Mouse (Mus musculus) liver, embryonic 15.5 days (tissue): ENCODE data around the gene Bmp8b. TPM values are rescaled to one million over a fixed set of nuclear protein-coding genes. Genes with fewer than 3 reads are reported as not detected.
"Not testable (repeated sequence)": the region's sequence is repeated elsewhere in the genome, so short reads cannot be mapped to it uniquely, and the experiment has no call there.

ENCODE experiments used
- ATAC-seq: fragments of 200-750 bp; cut with Nextera tagmentation; 2 replicates; pipeline ENCODE4 v1.8.0; 2017; ENCODE audit warnings: moderate number of reproducible peaks, mild to moderate bottlenecking, moderate library complexity; ENCODE audit not compliant: insufficient read depth
- H3K27ac ChIP-seq: fragments of 300-500 bp; sonication (generic); replicated peaks from 2 replicates; pipeline ENCODE4 v1.5.1; 2015; ENCODE audit warnings: mild to moderate bottlenecking, inconsistent platforms
- H3K27me3 ChIP-seq: fragments of 300-500 bp; sonication (generic); 2 replicates; pipeline ENCODE4 v1.6.1; 2015; ENCODE audit warnings: mild to moderate bottlenecking, inconsistent platforms
- H3K36me3 ChIP-seq: fragments of 300-500 bp; sonication (generic); replicated peaks from 2 replicates; pipeline ENCODE4 v1.6.1; 2015; ENCODE audit warnings: moderate library complexity, mild to moderate bottlenecking, inconsistent platforms
- H3K4me1 ChIP-seq: fragments of 300-500 bp; sonication (generic); replicated peaks from 2 replicates; pipeline ENCODE4 v1.6.1; 2015; ENCODE audit warnings: inconsistent platforms
- H3K4me2 ChIP-seq: fragments of 300-500 bp; sonication (generic); 2 replicates; pipeline ENCODE4 v1.6.1; 2015; ENCODE audit warnings: moderate library complexity, mild to moderate bottlenecking, inconsistent platforms
- H3K4me3 ChIP-seq: fragments of 300-500 bp; sonication (generic); replicated peaks from 2 replicates; pipeline ENCODE4 v1.5.1; 2015; ENCODE audit warnings: mild to moderate bottlenecking, inconsistent platforms
- H3K9ac ChIP-seq: fragments of 300-500 bp; sonication (generic); 2 replicates; pipeline ENCODE4 v1.6.1; 2015; ENCODE audit warnings: moderate library complexity, mild to moderate bottlenecking, inconsistent platforms
- H3K9me3 ChIP-seq: fragments of 300-500 bp; sonication (generic); replicated peaks from 2 replicates; pipeline ENCODE4 v1.6.1; 2016; ENCODE audit warnings: inconsistent platforms
- WGBS: fragments of 180-500 bp; shearing (Covaris S2); methylation state at CpG from one replicate; pipeline ENCODE4 v1.1.7; 2015; ENCODE audit warnings: mixed read lengths; ENCODE audit not compliant: insufficient replicate concordance; 5-methylcytosine and 5-hydroxymethylcytosine counted together
- polyA plus RNA-seq: library from polyadenylated mRNA; unstranded; fragments of >200 nt; fragmentation: Nextera tagmentation; extraction: Ambion mirVana; gene quantifications from 2 replicates; pipeline ENCODE4 v1.2.1, GENCODE M21; 2015

The Bmp8b gene
- polyA plus RNA-seq, 1 experiment from 2014 or later: 0.25 TPM

DNA sequence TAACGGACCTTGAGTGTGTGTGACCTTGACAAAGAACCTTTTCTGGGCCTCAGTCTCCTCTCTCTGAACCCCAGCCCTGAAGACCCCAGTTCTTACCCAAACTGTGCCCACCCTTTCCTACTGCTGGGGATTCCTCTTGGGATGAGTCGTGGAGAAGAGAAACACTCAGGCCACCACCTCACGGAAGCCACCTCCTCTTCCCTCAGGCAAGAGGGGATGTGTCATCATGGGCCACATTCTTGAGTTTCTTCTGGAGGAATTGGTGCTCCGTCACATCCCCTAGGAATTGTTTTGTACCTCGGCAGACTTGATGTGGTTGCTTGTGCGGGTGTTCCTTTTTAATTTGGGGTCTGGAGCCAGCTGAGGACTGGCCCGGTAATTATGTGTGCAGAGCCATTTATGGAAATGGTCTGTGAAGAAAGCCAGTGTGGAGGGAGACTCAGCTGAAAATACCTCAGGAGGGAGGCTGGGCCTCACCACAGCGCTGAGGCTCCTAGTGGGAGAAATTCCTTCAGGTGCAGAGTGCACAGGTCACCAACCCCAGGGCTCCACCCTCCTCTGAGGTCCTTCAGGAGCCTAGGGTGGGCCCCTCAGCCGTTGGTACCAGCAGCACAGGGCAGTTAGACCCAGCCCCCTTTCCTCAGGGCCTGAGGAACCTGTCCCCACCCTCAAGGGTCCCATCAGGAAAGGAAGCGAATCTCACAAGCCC is 6.5 kb downstream of the Bmp8b start:
- H3K27ac ChIP-seq, H3K4me2 ChIP-seq, ATAC-seq, H3K9ac ChIP-seq, H3K4me1 ChIP-seq, H3K36me3 ChIP-seq, H3K9me3 ChIP-seq, H3K4me3 ChIP-seq: not testable (repeated sequence)
- H3K27me3 ChIP-seq: peaks cover 23% of the 10 kb centered on the region
- WGBS: 57% methylated on average over 10 of the region's 10 CpGs

DNA sequence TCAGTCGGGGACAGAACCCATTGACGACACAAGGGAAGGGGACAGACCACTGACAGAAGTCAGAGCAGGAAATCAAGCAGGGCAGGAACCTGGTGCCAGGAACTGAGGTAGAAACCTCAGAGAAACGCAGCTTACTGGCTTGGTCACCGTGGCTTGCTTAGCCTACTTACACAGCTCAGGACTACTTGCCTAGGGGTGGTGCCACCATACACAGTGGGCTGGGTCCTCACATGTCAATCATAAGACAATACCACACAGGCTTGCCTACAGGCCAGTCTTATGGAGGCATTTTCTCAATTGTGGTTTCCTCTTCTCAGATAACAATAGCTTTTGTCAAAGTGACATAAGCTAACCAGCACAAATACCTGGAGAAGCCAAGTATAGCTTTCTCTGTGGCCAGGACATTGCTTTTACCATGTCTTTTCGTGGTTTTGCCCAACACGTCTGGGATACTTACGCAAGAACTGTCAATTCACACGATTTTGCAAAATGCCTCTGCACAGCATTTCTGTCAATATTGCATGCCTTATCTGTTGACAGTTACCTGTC is 7.3 kb downstream of the Bmp8b start:
- WGBS: 15% methylated on average over 8 of the region's 8 CpGs
- Histone ChIP-seq H3K9ac (no peak overlapping the region), H3K4me1 (no peaks in the 10 kb centered on the region; the same call in 1 of the 2 replicates), H3K27me3 (peaks cover 18% of the 10 kb centered on the region), H3K27ac (no peak overlapping the region), H3K4me2 (no peak overlapping the region), H3K4me3 (no peak overlapping the region), H3K36me3 (no peaks in the 10 kb centered on the region), H3K9me3 (no peaks in the 10 kb centered on the region)
- no peak for ATAC-seq

DNA sequence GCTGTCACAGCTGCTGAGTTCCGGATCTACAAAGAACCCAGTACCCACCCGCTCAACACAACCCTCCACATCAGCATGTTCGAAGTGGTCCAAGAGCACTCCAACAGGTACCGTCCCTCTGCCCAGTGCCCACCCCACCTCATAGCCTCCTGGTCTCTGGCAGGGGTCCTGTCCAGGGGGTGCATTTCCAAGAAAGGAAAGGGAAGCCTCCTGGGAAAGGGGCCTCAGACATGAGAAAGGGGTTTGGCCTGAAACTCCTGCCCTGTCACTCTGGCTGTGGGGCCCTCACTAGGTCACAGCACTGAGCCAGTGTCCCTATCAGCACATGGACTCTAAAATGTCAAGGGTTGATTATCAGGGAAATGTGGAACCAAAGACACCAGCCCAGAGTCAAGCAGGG is 9.7 kb downstream of the Bmp8b start:
- ATAC-seq, H3K4me2 ChIP-seq, H3K9ac ChIP-seq, H3K9me3 ChIP-seq, H3K27ac ChIP-seq, H3K36me3 ChIP-seq, H3K4me1 ChIP-seq, H3K4me3 ChIP-seq: not testable (repeated sequence)
- H3K27me3 ChIP-seq: peaks cover 21% of the 10 kb centered on the region
- 66% methylated on average over 4 of the region's 4 CpGs for WGBS

DNA sequence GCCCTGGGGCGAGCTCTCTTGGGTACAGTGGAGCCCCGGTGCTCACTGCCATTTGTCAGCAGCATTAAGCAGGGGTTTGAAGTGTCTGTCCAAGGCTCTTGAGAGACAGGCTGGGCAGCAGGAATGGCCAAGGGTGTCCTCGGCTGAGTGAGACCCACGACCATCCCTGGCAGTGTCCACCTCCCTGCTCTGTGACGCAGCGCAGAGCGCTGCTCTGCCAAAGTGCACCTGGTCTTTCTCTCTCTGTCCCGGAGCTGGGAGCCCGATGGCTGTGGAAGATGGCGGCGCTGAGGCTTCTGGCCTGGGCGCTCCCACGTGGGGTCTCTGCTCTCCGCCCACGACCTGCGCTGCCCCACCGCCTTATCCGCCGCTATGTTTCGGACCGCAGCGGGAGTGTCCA is 11.0 kb downstream of the Bmp8b start, which contains the start of gene Oxct2b:
TSS of gene Oxct2b (plus strand) at position 256 of the 400 bp plus-strand sequence.
- Histone ChIP-seq H3K4me3 (no peak within 1 kb of the TSS), H3K4me2 (peak within 1 kb of the TSS; percentile 15; the same call in 1 of the 2 replicates), H3K36me3 (no peaks in the 10 kb centered on the region), H3K4me1 (no peaks in the 10 kb centered on the region; the same call in 1 of the 2 replicates), H3K9ac (no peak within 1 kb of the TSS), H3K27ac (no peak within 1 kb of the TSS), H3K9me3 (no peaks in the 10 kb centered on the region), H3K27me3 (peaks cover 21% of the 10 kb centered on the region)
- no peak for ATAC-seq
- WGBS: 11% methylated on average over 19 of the region's 22 CpGs

DNA sequence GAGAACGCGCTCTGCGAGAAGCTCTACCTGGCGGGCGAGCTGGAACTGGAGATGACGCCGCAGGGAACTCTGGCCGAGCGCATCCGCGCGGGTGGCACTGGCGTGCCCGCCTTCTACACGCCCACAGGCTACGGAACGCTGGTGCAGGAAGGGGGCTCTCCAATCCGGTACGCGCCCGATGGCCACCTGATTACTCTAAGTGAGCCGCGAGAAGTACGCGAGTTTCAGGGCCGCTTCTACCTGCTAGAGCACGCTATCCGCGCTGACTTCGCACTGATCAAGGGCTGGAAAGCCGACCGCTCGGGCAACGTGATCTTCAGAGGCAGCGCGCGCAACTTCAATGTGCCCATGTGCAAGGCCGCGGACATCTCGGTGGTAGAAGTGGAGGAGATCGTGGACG is 11.7 kb downstream of the Bmp8b start:
- H3K4me1 ChIP-seq, H3K27ac ChIP-seq, H3K4me3 ChIP-seq, H3K9ac ChIP-seq, H3K36me3 ChIP-seq, ATAC-seq, H3K9me3 ChIP-seq: not testable (repeated sequence)
- peaks cover 21% of the 10 kb centered on the region for H3K27me3 ChIP-seq
- 23% methylated on average over 26 of the region's 42 CpGs for WGBS
- 0 out of 2 replicates have a peak overlapping the region, but pooled peaks have one; percentile 15 for H3K4me2 ChIP-seq

DNA sequence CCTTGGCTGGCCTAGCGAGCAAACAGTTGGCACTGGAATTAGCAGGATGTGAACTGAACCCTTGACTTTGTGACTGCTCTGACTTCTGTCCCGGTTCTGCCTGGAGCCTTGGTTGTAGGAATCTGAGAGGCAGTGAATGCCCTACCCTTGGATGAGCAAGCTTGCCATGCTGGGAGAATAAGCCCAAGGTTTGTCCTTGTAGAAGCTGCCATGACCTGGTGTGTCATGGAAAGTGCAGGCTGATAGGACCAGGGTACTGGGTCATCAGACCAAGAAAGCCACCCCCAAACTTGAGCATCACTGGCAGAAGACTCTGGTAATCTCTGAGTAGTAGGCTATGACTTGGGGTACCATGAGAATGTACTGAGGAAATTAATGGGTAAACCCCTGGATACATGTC is 16.3 kb downstream of the Bmp8b start:
- ATAC-seq: no peak
- Histone ChIP-seq H3K27ac (no peak overlapping the region), H3K36me3 (peaks cover 12% of the 10 kb centered on the region), H3K4me1 (no peaks in the 10 kb centered on the region), H3K9ac (no peak overlapping the region), H3K4me3 (no peak overlapping the region), H3K4me2 (no peak overlapping the region), H3K9me3 (no peaks in the 10 kb centered on the region), H3K27me3 (peaks cover 11% of the 10 kb centered on the region)
- 69% methylated on average over 2 of the region's 2 CpGs for WGBS

DNA sequence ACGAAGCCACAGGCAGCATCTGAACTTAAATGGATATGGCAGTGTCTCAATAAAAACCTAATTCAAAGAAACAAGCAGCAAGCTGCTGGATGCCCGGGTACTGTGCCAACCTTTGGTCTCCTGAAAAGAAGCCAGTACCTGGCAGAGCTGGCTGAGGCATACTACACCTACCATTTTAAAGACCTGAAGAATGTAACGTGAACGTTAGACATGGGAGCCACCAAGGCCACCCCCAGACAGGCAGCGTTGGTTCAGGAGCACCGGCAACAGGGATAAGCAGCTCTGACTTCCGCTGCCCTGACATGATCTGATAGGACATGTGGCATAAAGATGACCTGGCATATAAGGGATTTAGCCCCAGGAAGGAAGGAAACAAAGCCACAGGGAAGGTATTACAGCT is 21.7 kb downstream of the Bmp8b start:
- ATAC-seq: no peak
- Histone ChIP-seq H3K36me3 (peaks cover 60% of the 10 kb centered on the region), H3K9me3 (no peaks in the 10 kb centered on the region), H3K27ac (no peak overlapping the region), H3K4me3 (no peak overlapping the region), H3K4me1 (no peaks in the 10 kb centered on the region), H3K4me2 (no peak overlapping the region), H3K27me3 (no peaks in the 10 kb centered on the region), H3K9ac (no peak overlapping the region)
- 80% methylated on average over 7 of the region's 7 CpGs for WGBS

DNA sequence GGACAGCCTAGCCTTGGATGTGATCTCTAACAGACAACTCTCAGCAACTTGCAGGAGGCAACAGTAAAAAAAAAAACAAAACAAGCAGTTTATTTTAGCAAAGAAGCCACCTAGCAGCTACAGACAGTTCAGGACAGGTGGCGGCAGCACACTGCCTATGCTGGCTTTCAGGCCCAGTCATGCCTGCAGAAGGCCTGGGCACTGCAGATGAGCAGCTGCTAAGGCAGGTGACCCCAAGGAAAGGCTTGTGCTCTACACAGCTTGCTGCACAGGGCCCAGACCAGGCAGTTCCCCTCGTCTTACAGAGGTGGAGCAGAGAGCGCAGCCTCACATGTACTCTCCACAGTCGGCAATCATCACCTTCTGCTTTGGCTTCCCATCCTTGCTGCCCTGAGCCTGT is 22.1 kb downstream of the Bmp8b start:
- no peak overlapping the region for H3K27ac ChIP-seq
- no peak overlapping the region for H3K4me3 ChIP-seq
- H3K4me1 ChIP-seq: no peaks in the 10 kb centered on the region
- H3K27me3 ChIP-seq: no peaks in the 10 kb centered on the region
- H3K9me3 ChIP-seq: no peaks in the 10 kb centered on the region
- H3K4me2 ChIP-seq: no peak overlapping the region
- 77% methylated on average over 4 of the region's 4 CpGs for WGBS
- ATAC-seq: no peak
- peaks cover 65% of the 10 kb centered on the region for H3K36me3 ChIP-seq
- no peak overlapping the region for H3K9ac ChIP-seq

DNA sequence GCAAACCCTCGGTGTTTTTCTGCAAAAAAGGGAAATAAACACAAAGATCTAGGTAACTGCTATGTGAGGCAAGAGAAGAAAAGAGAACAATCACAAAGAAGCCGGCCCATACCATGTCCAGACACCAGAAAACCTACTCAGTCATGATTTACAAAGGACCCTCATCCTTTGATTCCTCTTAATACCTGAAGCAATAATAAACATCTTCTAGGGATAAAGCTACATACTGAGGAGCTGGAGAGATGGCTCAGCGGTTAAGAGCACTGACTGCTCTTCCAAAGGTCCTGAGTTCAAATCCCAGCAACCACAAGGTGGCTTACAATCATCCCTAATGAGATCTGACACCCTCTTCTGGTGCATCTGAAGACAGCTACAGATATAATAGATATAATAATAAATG is 32.6 kb downstream of the Bmp8b start:
- Histone ChIP-seq H3K27ac (no peak overlapping the region), H3K4me2 (no peak overlapping the region), H3K9ac (no peak overlapping the region), H3K4me3 (no peak overlapping the region), H3K4me1 (peaks cover 24% of the 10 kb centered on the region), H3K36me3 (peaks cover 41% of the 10 kb centered on the region), H3K9me3 (no peaks in the 10 kb centered on the region), H3K27me3 (0 out of 2 replicates have a peak, but pooled peaks cover 4% of the 10 kb centered on the region)
- no peak for ATAC-seq
- 70% methylated on average over 3 of the region's 3 CpGs for WGBS

DNA sequence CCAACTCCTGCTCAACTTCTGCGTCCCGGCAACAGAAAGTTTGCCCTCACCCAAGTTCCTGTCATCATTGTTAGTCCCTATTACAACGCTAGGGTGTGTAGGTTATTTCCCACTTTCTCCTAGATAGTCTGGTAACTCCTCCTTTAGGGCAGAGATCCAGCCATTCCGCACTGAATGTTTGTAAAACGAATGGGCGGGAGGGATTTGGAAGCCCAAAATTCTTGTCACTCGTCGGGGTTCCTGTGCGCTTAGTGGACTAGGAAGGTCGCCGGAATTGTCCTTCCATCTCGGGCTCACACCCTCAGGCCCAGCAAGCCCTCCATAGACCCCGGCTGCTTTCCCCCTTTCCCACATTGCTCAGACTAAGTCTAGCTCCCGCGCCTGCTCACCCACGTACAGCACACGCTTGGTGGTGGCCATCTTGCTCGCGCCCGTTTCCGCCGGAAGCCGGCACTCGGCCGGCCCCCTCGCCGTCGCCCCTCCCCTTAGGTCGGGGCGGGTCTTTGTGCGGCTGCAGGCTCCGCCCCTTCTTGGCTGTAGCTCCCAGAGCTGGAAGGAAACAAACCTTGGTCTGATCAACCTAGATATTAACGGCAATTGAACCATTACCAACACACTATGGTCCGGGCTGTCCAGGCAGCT is 34.7 kb downstream of the Bmp8b start, which contains the start of gene Ppie:
TSS of gene Ppie (minus strand) at position 439 of the 642 bp plus-strand sequence.
- peaks cover 24% of the 10 kb centered on the region for H3K4me1 ChIP-seq
- ATAC-seq: peak; percentile 93
- H3K4me3 ChIP-seq: peak within 1 kb of the TSS; percentile 73
- H3K9me3 ChIP-seq: no peaks in the 10 kb centered on the region
- H3K36me3 ChIP-seq: peaks cover 24% of the 10 kb centered on the region
- H3K27me3 ChIP-seq: 0 out of 2 replicates have a peak, but pooled peaks cover 4% of the 10 kb centered on the region
- peak within 1 kb of the TSS; percentile 60 for H3K9ac ChIP-seq
- WGBS: under 1% methylated on average over 34 of the region's 34 CpGs
- peak within 1 kb of the TSS; percentile 84 for H3K4me2 ChIP-seq
- H3K27ac ChIP-seq: peak within 1 kb of the TSS; percentile 78

DNA sequence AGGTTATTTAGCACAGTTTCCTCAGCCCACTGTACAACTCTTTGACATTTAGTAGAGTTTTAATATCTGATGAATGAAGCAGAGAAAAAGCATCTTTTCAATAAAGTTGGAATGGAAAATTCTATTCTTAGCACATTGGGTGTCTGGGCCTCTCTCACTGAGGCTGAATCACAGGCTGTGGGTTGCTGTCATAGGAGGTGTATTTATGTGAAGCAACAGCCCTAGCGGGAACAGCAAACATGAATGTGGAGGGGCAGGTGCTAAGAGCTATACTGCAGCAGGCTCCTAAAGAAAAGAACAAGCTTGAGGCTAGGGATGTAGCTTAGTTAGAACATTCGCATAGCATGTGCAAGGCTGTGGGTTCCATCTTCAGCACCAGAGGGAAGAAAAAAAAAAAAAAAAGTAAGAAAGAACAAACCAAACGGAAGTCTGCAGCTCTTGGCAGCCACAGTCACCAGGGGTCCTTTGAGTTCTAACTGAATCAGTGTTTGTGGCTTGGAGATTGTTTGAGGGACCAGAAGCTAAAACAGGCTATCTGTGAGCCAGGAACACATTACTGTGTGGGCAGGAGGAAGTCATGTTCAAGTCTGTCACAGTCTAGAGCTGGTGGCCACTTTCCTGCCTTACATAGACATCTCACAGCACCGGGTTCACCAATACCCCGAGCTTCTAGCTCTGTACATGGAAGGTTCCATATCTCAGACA is 42.6 kb downstream of the Bmp8b start:
- Histone ChIP-seq H3K9me3 (no peaks in the 10 kb centered on the region), H3K36me3 (no peaks in the 10 kb centered on the region), H3K27me3 (peaks cover 21% of the 10 kb centered on the region), H3K9ac (no peak overlapping the region), H3K4me1 (no peaks in the 10 kb centered on the region), H3K4me2 (no peak overlapping the region), H3K27ac (no peak overlapping the region), H3K4me3 (no peak overlapping the region)
- WGBS: 26% methylated on average over 5 of the region's 5 CpGs
- no peak for ATAC-seq
